Mouse (Mus musculus): ENCODE results near the gene Crb2. TPM values are rescaled to one million over a fixed set of nuclear protein-coding genes. Genes with fewer than 3 reads are reported as not detected.

The Crb2 gene
- 0.87 and 0.90 TPM in 2 replicates for polyA plus RNA-seq (2015; fragmentation: Nextera tagmentation; extraction: Ambion mirVana)

GRCm38 (mm10) chr2:37776016-37776415, at the start of gene Crb2:
Gene Crb2, plus strand, starts transcription at chr2:37776249.

Other genes with a start within 250 kb of the Crb2 start
- 17.9 and 19.5 TPM in 2 replicates for gene Strbp, start 72.4 kb upstream of the Crb2 start, polyA plus RNA-seq (2015; fragmentation: Nextera tagmentation; extraction: Ambion mirVana)